Mouse (Mus musculus) brain, adult 2 months (tissue): ENCODE results near the gene Tor1b.
"Not testable (repeated sequence)": the region's sequence is repeated elsewhere in the genome, so short reads cannot be mapped to it uniquely, and the experiment has no call there.

Experiments
- DNase-seq: peaks from one replicate; pipeline ENCODE4 v3.0.0; 2011; ENCODE audit warnings: low read depth, low spot score

Tor1b gene

DNA sequence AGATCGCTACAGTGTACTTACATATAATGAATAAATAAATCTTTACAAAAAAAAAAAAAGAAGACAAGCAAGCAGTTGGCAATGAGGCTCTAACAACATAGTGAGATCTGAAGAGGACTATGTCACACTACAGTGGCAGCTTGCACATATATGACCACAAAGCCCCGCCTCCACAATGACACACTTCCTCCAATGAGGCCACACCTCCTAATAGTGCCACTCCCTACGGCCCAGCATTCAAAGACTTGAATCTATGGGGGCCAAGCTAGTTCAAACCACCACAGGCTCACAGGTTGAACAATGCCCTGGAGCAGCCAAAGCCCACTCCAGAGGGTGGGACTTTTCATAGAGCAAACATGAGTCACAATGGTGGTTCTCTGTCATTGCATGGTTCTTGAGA is 20.8 kb upstream of the Tor1b start:
- DNase-seq: no peak

DNA sequence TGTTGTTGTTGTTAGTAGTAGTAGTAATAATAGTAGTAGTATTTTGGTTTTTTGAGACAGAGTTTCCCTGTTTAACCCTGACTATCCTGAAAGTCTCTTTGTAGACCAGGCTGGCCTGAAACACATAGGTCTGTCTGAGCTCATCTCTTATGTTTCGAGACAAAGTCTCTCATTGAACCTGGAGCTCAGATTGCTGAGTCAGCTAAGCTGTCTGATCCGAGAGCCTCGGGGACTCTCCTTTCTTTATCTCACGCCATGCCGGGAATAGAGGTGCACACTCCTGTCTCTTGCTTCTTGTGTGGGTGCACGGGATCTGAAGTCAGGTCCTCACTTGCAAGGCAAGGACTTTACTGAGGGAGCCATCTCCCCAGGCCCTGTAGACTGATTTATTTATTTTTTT is 19.7 kb upstream of the Tor1b start:
- no peak for DNase-seq

DNA sequence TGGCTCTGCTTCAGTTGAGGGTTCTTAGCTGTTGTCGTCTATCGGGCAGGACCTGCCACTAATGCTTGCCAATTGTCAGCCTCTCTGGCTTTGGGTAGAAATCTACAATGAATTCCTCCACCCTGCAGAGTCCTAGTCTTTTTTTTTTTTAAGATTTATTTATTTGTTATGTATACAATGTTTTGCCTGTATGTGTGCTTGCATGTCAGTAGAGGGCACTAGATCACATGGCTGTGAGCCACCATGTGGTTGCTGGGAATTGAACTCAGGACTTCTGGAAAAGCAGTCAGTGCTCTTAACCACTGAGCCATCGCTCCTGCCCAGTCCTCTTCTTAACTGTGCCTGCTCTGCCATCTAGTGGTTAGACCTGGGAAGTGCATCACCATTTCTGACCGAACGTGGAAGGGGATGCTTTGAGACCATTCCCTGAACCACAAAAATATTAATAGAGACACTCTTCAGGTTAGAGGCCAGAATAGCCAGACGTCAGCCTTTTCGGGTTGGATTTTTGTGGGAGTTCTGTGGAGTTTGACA is 18.8 kb upstream of the Tor1b start:
- DNase-seq: peak; percentile 88

GRCm38 (mm10) chr2:30936808-30937207 is 16.0 kb upstream of the Tor1b start:
- DNase-seq: no peak

GRCm38 (mm10) chr2:30937731-30938130 is 15.0 kb upstream of the Tor1b start:
- DNase-seq: no peak

DNA sequence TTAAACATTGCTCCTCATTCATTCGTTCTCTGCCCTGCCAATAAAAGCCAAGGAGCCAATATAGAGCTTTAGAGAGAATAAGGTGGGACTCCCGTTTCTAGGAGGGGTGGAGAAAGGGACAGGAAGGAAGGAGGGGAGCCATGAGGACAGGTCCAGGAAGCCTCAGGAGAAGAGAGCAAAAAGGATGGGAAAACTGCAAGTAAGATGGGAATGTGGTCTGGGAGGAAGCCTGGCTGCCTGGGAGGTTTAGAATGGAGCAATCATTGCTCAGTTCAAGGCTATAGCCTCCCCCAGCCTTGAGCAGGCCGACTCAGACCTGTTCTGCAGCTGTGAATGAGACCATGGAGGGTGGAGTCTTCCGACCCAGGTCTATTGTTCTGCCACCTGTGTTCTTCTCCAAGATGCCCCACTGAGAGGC is 14.2 kb upstream of the Tor1b start:
- no peak for DNase-seq

DNA sequence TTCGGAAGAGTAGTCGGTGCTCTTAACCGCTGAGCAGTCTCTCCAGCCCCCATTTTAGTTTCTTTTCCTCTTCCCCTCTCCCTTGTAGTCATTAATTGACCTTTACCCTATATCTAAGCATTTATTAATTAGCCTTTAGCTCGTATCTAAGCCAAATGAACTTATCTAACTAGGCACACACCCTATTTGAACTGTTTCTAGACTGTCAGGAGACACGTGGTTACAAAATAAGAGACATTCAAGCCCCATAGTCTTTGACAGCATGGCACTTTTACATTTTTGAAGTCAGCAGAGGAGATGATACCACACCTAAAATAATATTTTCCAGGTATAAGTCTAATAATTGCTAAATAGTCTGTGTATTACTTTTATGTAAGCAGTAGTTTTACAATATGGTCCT is 11.2 kb upstream of the Tor1b start:
- DNase-seq: no peak

DNA sequence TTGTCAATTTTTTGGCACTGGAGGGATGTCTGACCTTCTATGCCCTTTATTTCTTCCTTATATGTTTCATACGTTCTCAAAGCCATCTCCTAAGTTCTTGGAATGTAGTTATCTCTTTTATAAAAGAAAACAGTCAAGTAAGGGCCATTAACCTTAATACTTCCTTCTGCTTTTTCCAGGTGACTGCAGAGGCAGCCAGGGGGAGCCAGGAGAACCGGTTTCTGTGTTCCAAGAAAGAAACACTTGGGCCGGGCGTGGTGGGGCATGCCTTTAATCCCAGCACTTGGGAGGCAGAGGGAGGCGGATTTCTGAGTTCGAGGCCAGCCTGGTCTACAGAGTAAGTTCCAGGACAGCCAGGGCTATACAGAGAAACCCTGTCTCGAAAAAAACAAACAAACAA is 10.6 kb upstream of the Tor1b start:
- not testable (repeated sequence) for DNase-seq

DNA sequence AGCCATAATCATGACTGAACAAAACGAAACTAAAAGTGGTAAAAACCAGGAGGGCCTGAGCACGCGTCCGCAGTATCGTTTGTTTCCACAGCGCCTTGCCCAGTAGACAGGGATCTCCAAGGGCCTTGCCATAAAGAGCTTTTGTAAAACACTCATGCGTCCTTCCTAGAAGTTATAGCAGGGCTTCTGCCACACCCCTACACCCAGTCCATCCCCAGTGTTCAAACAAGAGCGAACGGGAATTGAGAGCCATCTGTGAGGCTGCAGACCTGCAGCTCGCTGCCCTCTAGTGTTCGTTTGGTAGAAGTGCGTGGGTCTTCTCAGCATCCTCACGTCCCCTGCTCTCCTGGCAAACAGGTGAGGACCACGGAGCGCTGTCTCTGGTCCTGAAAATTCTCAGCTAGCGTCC is 10.2 kb upstream of the Tor1b start:
- peak; percentile 91 for DNase-seq

GRCm38 (mm10) chr2:30952457-30952823 is 319 bp upstream of the Tor1b start:
- DNase-seq: no peak

GRCm38 (mm10) chr2:30954797-30955196 is 2.0 kb downstream of the Tor1b start:
- DNase-seq: no peak

- no peak for DNase-seq
These were observed 4.8 kb downstream of the Tor1b start for GRCm38 (mm10) chr2:30957511-30957910.

GRCm38 (mm10) chr2:30958726-30959125 is 6.0 kb downstream of the Tor1b start:
- no peak for DNase-seq

DNA sequence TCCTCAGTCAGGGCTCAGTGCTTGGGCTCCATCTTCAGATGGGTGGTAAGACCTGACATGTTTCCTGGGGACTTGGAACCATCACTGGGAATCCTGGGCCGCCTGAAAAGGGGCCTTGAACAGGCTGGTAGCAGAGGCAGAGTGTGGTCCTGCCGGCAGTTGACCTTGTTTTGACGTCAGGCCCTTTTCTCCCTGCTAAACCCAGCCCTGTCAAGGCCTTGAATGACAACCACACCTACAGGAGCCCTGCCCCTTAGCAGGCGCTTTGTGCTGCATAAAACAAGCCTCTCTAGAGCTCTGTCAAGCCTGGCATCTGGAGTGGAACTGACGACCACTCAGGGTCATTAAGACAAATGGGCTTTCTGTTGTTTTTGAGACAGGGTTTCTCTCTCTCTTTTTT is 7.1 kb downstream of the Tor1b start:
- no peak for DNase-seq

GRCm38 (mm10) chr2:30962570-30963254 is 10.0 kb downstream of the Tor1b start:
- DNase-seq: peak; percentile 61

- no peak for DNase-seq
These were observed 12.9 kb downstream of the Tor1b start for GRCm38 (mm10) chr2:30965627-30966026.

DNA sequence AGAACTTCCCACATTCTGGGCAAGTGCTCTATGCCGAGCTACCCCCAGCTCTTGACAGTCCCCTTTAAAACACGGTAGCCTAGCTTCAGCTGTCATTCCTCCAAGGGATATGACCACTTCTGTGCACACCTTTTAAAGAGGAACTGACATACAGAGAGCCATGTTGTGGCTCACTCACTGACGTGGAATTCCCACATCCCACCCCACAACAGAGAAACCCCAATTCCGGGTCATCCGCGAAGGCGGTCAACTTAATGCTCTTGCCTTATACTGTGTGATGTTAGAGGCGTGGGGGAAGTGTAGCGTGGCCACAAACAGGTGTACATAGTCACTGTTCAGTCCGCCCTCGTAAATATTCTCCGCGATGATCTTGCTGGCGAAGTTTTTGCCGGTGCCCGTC is 14.1 kb downstream of the Tor1b start:
- DNase-seq: no peak

DNA sequence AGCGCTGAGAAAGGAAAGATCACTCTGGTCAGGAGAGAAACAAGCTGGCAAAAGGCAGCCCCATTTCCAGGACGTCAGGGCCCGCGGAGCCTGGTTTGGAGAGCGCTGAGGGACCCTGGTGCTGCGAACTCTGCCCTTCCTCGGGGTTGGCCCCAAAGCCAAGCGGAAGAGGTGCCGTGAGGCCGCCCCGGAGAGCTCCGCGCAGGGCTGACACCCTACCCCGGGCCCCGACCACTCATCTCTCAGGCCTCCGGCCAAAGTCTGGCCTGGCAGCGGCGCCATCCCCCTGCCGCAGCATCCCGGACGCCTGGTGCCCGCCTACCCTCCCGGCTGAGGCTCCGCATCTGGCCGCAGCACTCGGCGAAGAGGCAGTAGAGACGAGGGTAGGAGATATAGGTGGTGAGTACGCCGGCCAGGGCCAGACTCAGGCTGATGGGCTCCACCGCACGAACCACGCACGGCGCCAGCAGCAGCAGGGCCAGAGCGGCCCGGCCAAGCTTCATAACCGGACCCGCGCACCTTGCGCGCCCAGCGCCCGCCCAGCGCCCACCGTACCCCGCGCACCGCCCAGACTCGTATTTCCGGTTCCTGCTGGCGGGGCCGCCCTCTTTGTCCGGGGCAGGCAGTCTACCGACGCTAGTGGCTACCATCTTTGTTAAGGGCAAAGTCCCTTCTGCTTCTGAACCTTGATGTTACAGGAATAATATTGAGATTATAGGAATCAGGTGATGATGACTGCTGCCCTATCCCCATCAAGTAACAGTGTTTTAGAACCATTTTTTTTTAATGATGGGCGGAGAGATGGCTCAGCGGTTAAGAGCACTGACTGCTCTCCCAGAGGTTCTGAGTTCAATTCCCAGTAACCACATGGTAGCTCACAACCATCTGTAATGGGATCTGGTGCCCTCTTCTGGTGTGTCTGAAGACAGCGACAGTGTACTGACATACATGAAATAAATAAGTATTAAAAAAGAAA is 14.9 kb downstream of the Tor1b start, which contains the start of gene Tor1a:
Tor1a (minus strand) TSS at position 582 of the 976 bp plus-strand sequence.
- DNase-seq: peak; percentile 94

DNA sequence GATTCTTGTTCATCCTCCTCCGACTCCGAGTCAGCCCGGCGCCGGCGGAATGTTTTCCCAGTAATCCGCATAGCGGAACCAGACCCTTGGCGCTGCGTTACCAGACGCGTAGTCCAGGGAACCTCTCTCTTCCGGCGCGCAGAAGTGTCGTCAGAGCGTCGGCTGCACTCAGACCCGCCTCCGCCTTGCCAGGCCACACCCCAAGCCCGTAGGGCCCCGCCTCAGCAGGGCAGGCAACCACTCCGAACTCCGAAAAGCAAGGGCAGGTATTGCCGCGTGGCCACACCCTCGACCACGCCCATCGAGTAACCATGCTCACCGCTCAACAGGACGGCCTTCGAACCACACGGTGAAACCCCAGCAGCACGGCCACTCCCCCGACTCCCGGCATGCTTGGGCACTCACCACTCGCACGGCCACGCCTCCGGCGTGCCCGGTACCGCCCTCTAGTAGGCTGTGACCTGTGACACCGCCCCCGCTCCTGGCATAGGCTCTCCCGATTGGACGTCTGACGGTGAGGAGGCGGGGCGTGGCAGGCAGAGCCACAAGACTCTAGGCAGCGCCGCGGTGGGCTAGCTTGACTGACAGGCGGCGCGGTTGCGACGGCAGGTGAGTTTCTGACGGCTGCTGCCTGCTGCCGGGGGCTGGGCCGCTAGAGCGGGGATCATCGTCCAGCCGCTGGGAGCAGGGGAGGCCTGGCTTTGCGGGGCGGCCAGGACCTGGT is 29.2 kb downstream of the Tor1b start, which contains the start of the genes BC005624 and Usp20:
BC005624 (minus strand) TSS at position 412 of the 724 bp plus-strand sequence.
Usp20 (plus strand) TSS at position 490 of the 724 bp plus-strand sequence.
- peak; percentile 100 for DNase-seq

DNA sequence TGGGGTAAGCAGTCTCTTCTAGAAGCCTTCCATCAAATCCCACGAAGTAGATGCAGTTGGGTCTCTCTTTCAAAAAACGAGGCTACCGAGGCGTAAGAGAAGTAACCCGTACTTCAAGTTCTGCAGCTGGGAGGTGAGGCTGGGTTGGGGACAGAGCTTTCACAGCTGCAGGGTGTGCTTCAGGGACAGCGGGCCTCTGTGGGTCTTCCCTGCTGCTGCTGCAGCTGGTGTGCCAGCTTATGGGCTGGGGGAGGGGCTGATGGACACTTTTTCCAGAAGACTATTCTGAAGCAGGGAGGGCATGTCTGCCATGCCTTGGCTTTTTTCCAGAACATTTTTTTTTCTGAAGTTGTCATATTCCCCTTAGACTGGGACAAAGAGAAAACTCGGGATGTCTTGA is 30.3 kb downstream of the Tor1b start:
- no peak for DNase-seq
